Mouse (Mus musculus): ENCODE data around the gene Hoxc5. TPM values are rescaled to one million over a fixed set of nuclear protein-coding genes. Genes with fewer than 3 reads are reported as not detected.

The Hoxc5 gene
- polyA plus RNA-seq, 2 experiments: 0.06 TPM; not detected in 1

- WGBS (ENCODE audit: insufficient replicate concordance): 2% methylated on average over 30 of the region's 30 CpGs
- no peak overlapping the region for H3K9ac ChIP-seq (replicated peaks)
- H3K27ac ChIP-seq: no peak overlapping the region
- H3K36me3 ChIP-seq (replicated peaks; ENCODE audit: control insufficient read depth, insufficient read depth, low read depth): no peaks in the 10 kb centered on the region
- H3K4me2 ChIP-seq (ENCODE audit: low read depth): no peak overlapping the region
- no peak overlapping the region for H3K4me3 ChIP-seq (ENCODE audit: insufficient read depth in 1 of 2, low read depth in 2 of 2, low read length in 2 of 2)
- no peak for DNase-seq (ENCODE audit: low read depth in 3 of 3, low spot score in 3 of 3)
- H3K4me1 ChIP-seq (replicated peaks; ENCODE audit: control insufficient read depth in 2 of 2, insufficient read depth in 2 of 2, low read length in 1 of 2): no peaks in the 10 kb centered on the region
- TF ChIP-seq CTCF (IDR thresholded peaks at IDR 0.05; ENCODE audit: low read depth) (no peak), EP300 (IDR thresholded peaks at IDR 0.05; ENCODE audit: low read depth) (no peak)
- H3K9me3 ChIP-seq (ENCODE audit: control insufficient read depth, low read length): no peaks in the 10 kb centered on the region
- H3K27me3 ChIP-seq (ENCODE audit: control insufficient read depth, insufficient read depth, low read length): peaks cover 67% of the 10 kb centered on the region
- ATAC-seq (ENCODE audit: insufficient read depth): no peak
Measured at GRCm38 (mm10) chr15:103061131-103061825, 94.0 kb downstream of the Hoxc5 start.

- Histone ChIP-seq H3K4me1 (replicated peaks; ENCODE audit: control insufficient read depth in 2 of 2, insufficient read depth in 2 of 2, low read length in 1 of 2) (no peaks in the 10 kb centered on the region), H3K4me3 (ENCODE audit: insufficient read depth in 1 of 2, low read depth in 2 of 2, low read length in 2 of 2) (no peak overlapping the region), H3K27ac (no peak overlapping the region), H3K9me3 (ENCODE audit: control insufficient read depth, low read length) (no peaks in the 10 kb centered on the region), H3K4me2 (ENCODE audit: low read depth) (no peak overlapping the region), H3K9ac (replicated peaks) (no peak overlapping the region), H3K27me3 (ENCODE audit: control insufficient read depth, insufficient read depth, low read length) (peaks cover 60% of the 10 kb centered on the region), H3K36me3 (replicated peaks; ENCODE audit: control insufficient read depth, insufficient read depth, low read depth) (no peaks in the 10 kb centered on the region)
- DNase-seq (ENCODE audit: low read depth in 3 of 3, low spot score in 3 of 3) (no peak), ATAC-seq (ENCODE audit: insufficient read depth) (no peak)
- TF ChIP-seq EP300 (IDR thresholded peaks at IDR 0.05; ENCODE audit: low read depth) (no peak), CTCF (IDR thresholded peaks at IDR 0.05; ENCODE audit: low read depth) (no peak)
- WGBS (ENCODE audit: insufficient replicate concordance): 12% methylated on average over 2 of the region's 2 CpGs
Measured at GRCm38 (mm10) chr15:103061988-103062387, 94.7 kb downstream of the Hoxc5 start.

- Histone ChIP-seq H3K27me3 (ENCODE audit: control insufficient read depth, insufficient read depth, low read length) (peaks cover 50% of the 10 kb centered on the region), H3K9me3 (ENCODE audit: control insufficient read depth, low read length) (no peaks in the 10 kb centered on the region), H3K9ac (replicated peaks) (no peak overlapping the region), H3K27ac (no peak overlapping the region), H3K36me3 (replicated peaks; ENCODE audit: control insufficient read depth, insufficient read depth, low read depth) (no peaks in the 10 kb centered on the region), H3K4me1 (replicated peaks; ENCODE audit: control insufficient read depth in 2 of 2, insufficient read depth in 2 of 2, low read length in 1 of 2) (no peaks in the 10 kb centered on the region; a peak in 1 of 4 replicates), H3K4me2 (ENCODE audit: low read depth) (no peak overlapping the region), H3K4me3 (ENCODE audit: insufficient read depth in 1 of 2, low read depth in 2 of 2, low read length in 2 of 2) (no peak overlapping the region)
- no peak for ATAC-seq (ENCODE audit: insufficient read depth)
- no peak for DNase-seq (ENCODE audit: low read depth in 3 of 3, low spot score in 3 of 3)
- 40% methylated on average over 7 of the region's 7 CpGs for WGBS (ENCODE audit: insufficient replicate concordance)
- TF ChIP-seq CTCF (IDR thresholded peaks at IDR 0.05; ENCODE audit: low read depth) (no peak), EP300 (IDR thresholded peaks at IDR 0.05; ENCODE audit: low read depth) (no peak)
Measured at GRCm38 (mm10) chr15:103065642-103066041, 98.4 kb downstream of the Hoxc5 start.

MicroRNAs within 50 kb of the gene (microRNA counts, 519-probe panel; counts per million panel counts)
- microRNA mmu-miR-615-3p (69.9 counts per million), microRNA mmu-miR-615-5p (69.9 counts per million)

Small RNA genes lying within 50 kb of the gene (microRNA-seq; reads per million reads assigned to microRNA genes)
- gene Mir196a-2 (7.2 reads per million, percentile 14 among the genes with 10 or more reads in this experiment), gene Mir615 (60.0 reads per million, percentile 42 among the genes with 10 or more reads in this experiment)

Other genes with a start within 250 kb of the Hoxc5 start
- 5.6 and 5.7 TPM in 2 replicates for gene Calcoco1, start 245.3 kb upstream of the Hoxc5 start, polyA plus RNA-seq (2012; rRNA removed)
- 8.4 TPM in 2 replicates for gene Calcoco1, start 245.3 kb upstream of the Hoxc5 start, polyA plus RNA-seq (2014; fragmentation: Nextera tagmentation; extraction: Ambion mirVana)
- gene Hoxc13, start 46.3 kb upstream of the Hoxc5 start, polyA plus RNA-seq (2012; rRNA removed): not detected in 2 replicates
- gene Hoxc13, start 46.3 kb upstream of the Hoxc5 start, polyA plus RNA-seq (2014; fragmentation: Nextera tagmentation; extraction: Ambion mirVana): not detected in 2 replicates
- not detected in 2 replicates for gene Hoxc12, start 30.7 kb upstream of the Hoxc5 start, polyA plus RNA-seq (2012; rRNA removed)
- not detected in 2 replicates for gene Hoxc12, start 30.7 kb upstream of the Hoxc5 start, polyA plus RNA-seq (2014; fragmentation: Nextera tagmentation; extraction: Ambion mirVana)
- gene Hoxc11, start 13.0 kb upstream of the Hoxc5 start, polyA plus RNA-seq (2012; rRNA removed): not detected in 2 replicates
- gene Hoxc11, start 13.0 kb upstream of the Hoxc5 start, polyA plus RNA-seq (2014; fragmentation: Nextera tagmentation; extraction: Ambion mirVana): not detected in 2 replicates
- 0.04 TPM in 1 of 2 replicates, not detected in the other for gene Hoxc10, start 647 bp upstream of the Hoxc5 start, polyA plus RNA-seq (2012; rRNA removed)
- not detected in 2 replicates for gene Hoxc10, start 647 bp upstream of the Hoxc5 start, polyA plus RNA-seq (2014; fragmentation: Nextera tagmentation; extraction: Ambion mirVana)
- 0.03 TPM in 1 of 2 replicates, not detected in the other for gene Hoxc9, start 9.0 kb downstream of the Hoxc5 start, polyA plus RNA-seq (2012; rRNA removed)
- gene Hoxc9, start 9.0 kb downstream of the Hoxc5 start, polyA plus RNA-seq (2014; fragmentation: Nextera tagmentation; extraction: Ambion mirVana): not detected in 2 replicates
- 0.04 TPM in 1 of 2 replicates, not detected in the other for gene Hoxc8, start 23.2 kb downstream of the Hoxc5 start, polyA plus RNA-seq (2012; rRNA removed)
- 0.04 TPM in 1 of 2 replicates, not detected in the other for gene Hoxc8, start 23.2 kb downstream of the Hoxc5 start, polyA plus RNA-seq (2014; fragmentation: Nextera tagmentation; extraction: Ambion mirVana)
- gene Hoxc6, start 30.8 kb downstream of the Hoxc5 start, polyA plus RNA-seq (2012; rRNA removed): 0.06 TPM in 2 replicates
- 0.14 TPM in 1 of 2 replicates, not detected in the other for gene Hoxc6, start 30.8 kb downstream of the Hoxc5 start, polyA plus RNA-seq (2014; fragmentation: Nextera tagmentation; extraction: Ambion mirVana)
- gene Hoxc4, start 51.5 kb downstream of the Hoxc5 start, polyA plus RNA-seq (2012; rRNA removed): 0.07 and 0.12 TPM in 2 replicates
- gene Hoxc4, start 51.5 kb downstream of the Hoxc5 start, polyA plus RNA-seq (2014; fragmentation: Nextera tagmentation; extraction: Ambion mirVana): 0.05 and 0.06 TPM in 2 replicates
- 3.6 and 4.4 TPM in 2 replicates for gene Smug1, start 199.6 kb downstream of the Hoxc5 start, polyA plus RNA-seq (2012; rRNA removed)
- gene Smug1, start 199.6 kb downstream of the Hoxc5 start, polyA plus RNA-seq (2014; fragmentation: Nextera tagmentation; extraction: Ambion mirVana): 3.8 and 4.7 TPM in 2 replicates